Mouse (Mus musculus): Measurements from ENCODE around the gene Shb. TPM values are rescaled to one million over a fixed set of nuclear protein-coding genes. Genes with fewer than 3 reads are reported as not detected.
A peak's percentile ranks its signal among the peaks of the same experiment; 100 is the strongest.

Gene Shb
- polyA plus RNA-seq, 1 experiment, result 46.3 TPM

DNA sequence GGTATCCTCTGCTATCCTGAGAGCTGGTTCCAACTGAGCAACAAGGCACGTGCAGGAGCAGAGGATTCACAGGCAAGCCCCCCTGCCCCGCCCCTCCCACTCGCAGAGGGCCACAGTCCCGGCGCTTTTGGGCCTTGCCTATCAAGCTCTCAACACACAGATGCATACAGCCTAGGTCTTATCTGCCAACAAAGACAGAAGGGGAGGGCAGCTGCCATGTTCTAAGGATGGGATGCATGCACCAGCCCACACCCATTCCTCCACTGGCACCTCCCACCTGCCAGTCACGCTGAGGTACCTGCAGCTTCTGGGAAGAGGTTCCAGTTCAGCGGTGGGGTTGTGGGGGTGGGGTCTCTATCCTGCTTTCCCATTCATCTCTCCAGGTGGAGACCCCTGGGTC is 39.2 kb downstream of the Shb start:
- Histone ChIP-seq H3K4me3 (no peak overlapping the region), H3ac (ENCODE audit: control insufficient read depth, insufficient read length) (no peak overlapping the region), H3K79me2 (ENCODE audit: control insufficient read depth, insufficient read depth) (peaks cover 87% of the 10 kb centered on the region), H3K36me3 (ENCODE audit: control insufficient read depth, insufficient read depth) (no peaks in the 10 kb centered on the region), H3K4me2 (ENCODE audit: low read depth) (peak overlapping the region; percentile 39), H3K27me3 (ENCODE audit: control insufficient read depth, insufficient read depth, insufficient read length) (no peaks in the 10 kb centered on the region)
- no peak for TF ChIP-seq POLR2AphosphoS2 (IDR thresholded peaks at IDR 0.05; ENCODE audit: insufficient read length, low read depth)
- TF ChIP-seq TCF3 (IDR thresholded peaks at IDR 0.05; ENCODE audit: insufficient read length, low read depth), result no peak
- TF ChIP-seq MYOG (IDR thresholded peaks at IDR 0.05; ENCODE audit: control insufficient read depth in 1 of 3, insufficient read depth in 1 of 3, insufficient read length in 2 of 3, low read depth in 2 of 3), result peak in 1 of 3 experiments; percentile 21
- no peak for TF ChIP-seq E2F4 (IDR thresholded peaks at IDR 0.05; ENCODE audit: insufficient read depth)
- no peak for TF ChIP-seq SRF (IDR thresholded peaks at IDR 0.05; ENCODE audit: control insufficient read depth, insufficient read length, low read depth)
- peak in 1 of 3 experiments; percentile 32 for TF ChIP-seq MYOD1 (IDR thresholded peaks at IDR 0.05; ENCODE audit: control insufficient read depth in 1 of 3, insufficient read length in 2 of 3, low read depth in 2 of 3)
- TF ChIP-seq MAX (IDR thresholded peaks at IDR 0.05; ENCODE audit: low read depth), result no peak
- TF ChIP-seq USF1 (IDR thresholded peaks at IDR 0.05; ENCODE audit: low read depth), result no peak
- no peak for TF ChIP-seq TCF12 (IDR thresholded peaks at IDR 0.05; ENCODE audit: insufficient read depth, poor library complexity, severe bottlenecking)
- no peak for TF ChIP-seq POLR2A (IDR thresholded peaks at IDR 0.05; ENCODE audit: insufficient read length, low read depth)
- no peak for TF ChIP-seq REST (IDR thresholded peaks at IDR 0.05; ENCODE audit: insufficient read depth, insufficient read length)
- TF ChIP-seq CEBPB (IDR thresholded peaks at IDR 0.05; ENCODE audit: insufficient read depth, poor library complexity, severe bottlenecking), result no peak

DNA sequence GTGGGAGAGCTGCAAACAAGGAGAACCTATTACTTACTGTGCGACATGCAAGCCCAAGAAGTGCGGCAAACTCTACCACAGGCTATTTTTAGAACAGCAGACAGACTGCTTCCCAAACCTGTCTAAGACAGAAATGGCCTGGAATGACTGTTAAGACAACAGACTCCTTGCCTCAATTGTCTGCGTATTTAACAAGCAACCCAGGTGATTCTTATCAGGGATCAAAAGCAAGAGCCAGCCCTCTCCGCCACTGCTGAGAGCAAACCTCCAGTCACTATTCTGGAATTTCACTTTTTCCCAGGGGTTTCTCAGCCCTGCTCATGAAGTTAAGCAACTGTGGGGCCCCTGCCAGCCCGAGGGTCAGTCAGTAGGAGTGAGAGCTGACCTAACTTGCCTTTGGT is 39.6 kb downstream of the Shb start:
- Histone ChIP-seq H3K79me2 (ENCODE audit: control insufficient read depth, insufficient read depth) (peaks cover 82% of the 10 kb centered on the region), H3K4me2 (ENCODE audit: low read depth) (peak overlapping the region; percentile 39), H3ac (ENCODE audit: control insufficient read depth, insufficient read length) (no peak overlapping the region), H3K36me3 (ENCODE audit: control insufficient read depth, insufficient read depth) (no peaks in the 10 kb centered on the region), H3K4me3 (no peak overlapping the region), H3K27me3 (ENCODE audit: control insufficient read depth, insufficient read depth, insufficient read length) (no peaks in the 10 kb centered on the region)
- TF ChIP-seq REST (IDR thresholded peaks at IDR 0.05; ENCODE audit: insufficient read depth, insufficient read length), result no peak
- TF ChIP-seq TCF3 (IDR thresholded peaks at IDR 0.05; ENCODE audit: insufficient read length, low read depth), result no peak
- no peak for TF ChIP-seq CEBPB (IDR thresholded peaks at IDR 0.05; ENCODE audit: insufficient read depth, poor library complexity, severe bottlenecking)
- no peak for TF ChIP-seq TCF12 (IDR thresholded peaks at IDR 0.05; ENCODE audit: insufficient read depth, poor library complexity, severe bottlenecking)
- no peak for TF ChIP-seq POLR2A (IDR thresholded peaks at IDR 0.05; ENCODE audit: insufficient read length, low read depth)
- TF ChIP-seq MAX (IDR thresholded peaks at IDR 0.05; ENCODE audit: low read depth), result no peak
- no peak for TF ChIP-seq USF1 (IDR thresholded peaks at IDR 0.05; ENCODE audit: low read depth)
- no peak for TF ChIP-seq MYOD1 (IDR thresholded peaks at IDR 0.05; ENCODE audit: control insufficient read depth in 1 of 3, insufficient read length in 2 of 3, low read depth in 2 of 3)
- no peak for TF ChIP-seq POLR2AphosphoS2 (IDR thresholded peaks at IDR 0.05; ENCODE audit: insufficient read length, low read depth)

DNA sequence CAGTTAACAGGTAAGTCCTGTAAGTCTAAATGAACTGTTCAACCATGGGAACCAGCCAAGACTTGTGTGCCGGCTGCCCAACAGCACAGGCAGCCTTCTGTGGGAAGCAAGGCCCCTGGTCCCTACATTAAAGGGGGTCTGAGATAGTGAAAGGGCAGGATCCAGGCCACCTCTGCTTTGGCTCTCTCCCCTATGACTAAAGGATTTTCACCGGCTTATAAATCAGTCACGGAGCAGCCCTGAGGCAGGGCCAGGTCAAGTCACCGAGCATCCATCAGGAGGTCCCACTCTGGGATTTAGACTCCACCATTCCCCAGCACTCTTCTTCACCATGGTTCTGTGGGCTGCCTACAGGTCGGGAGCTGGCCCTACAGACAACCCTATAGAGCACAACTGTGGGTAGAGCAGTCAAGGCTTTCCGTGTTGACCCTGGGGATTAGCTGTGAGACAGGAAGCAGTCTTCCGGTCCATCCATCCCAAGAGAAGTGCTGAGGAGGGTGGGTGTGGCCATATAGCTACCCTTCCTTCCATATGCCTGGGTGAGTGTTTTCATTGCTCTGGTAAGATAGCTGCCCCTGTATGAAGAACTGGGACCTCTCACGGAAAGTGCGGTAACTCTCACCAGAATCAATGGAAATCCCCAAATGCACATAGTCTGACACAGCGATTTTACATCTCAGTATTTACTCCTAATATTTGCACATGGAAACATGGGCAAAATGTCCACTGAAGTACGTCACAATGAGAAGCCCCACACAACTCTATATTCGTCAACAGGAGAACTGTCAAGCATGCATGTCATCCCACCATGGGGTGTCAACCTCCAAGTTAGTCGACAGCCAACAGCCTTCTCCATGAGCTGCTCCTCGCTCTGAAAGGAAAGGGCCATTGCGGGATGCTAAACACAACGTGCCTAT is 40.3 kb downstream of the Shb start:
- Histone ChIP-seq H3K27me3 (ENCODE audit: control insufficient read depth, insufficient read depth, insufficient read length) (no peaks in the 10 kb centered on the region), H3K79me2 (ENCODE audit: control insufficient read depth, insufficient read depth) (peaks cover 76% of the 10 kb centered on the region), H3K4me3 (no peak overlapping the region), H3K4me2 (ENCODE audit: low read depth) (peak overlapping the region; percentile 39), H3K36me3 (ENCODE audit: control insufficient read depth, insufficient read depth) (no peaks in the 10 kb centered on the region), H3ac (ENCODE audit: control insufficient read depth, insufficient read length) (no peak overlapping the region)
- TF ChIP-seq REST (IDR thresholded peaks at IDR 0.05; ENCODE audit: insufficient read depth, insufficient read length) (no peak), POLR2AphosphoS2 (IDR thresholded peaks at IDR 0.05; ENCODE audit: insufficient read length, low read depth) (no peak), CEBPB (IDR thresholded peaks at IDR 0.05; ENCODE audit: insufficient read depth, poor library complexity, severe bottlenecking) (no peak), TCF3 (IDR thresholded peaks at IDR 0.05; ENCODE audit: insufficient read length, low read depth) (no peak), USF1 (IDR thresholded peaks at IDR 0.05; ENCODE audit: low read depth) (no peak), MYOG (IDR thresholded peaks at IDR 0.05; ENCODE audit: control insufficient read depth in 1 of 3, insufficient read depth in 1 of 3, insufficient read length in 2 of 3, low read depth in 2 of 3) (no peak), MYOD1 (IDR thresholded peaks at IDR 0.05; ENCODE audit: control insufficient read depth in 1 of 3, insufficient read length in 2 of 3, low read depth in 2 of 3) (no peak), POLR2A (IDR thresholded peaks at IDR 0.05; ENCODE audit: insufficient read length, low read depth) (no peak), SRF (IDR thresholded peaks at IDR 0.05; ENCODE audit: control insufficient read depth, insufficient read length, low read depth) (no peak), MAX (IDR thresholded peaks at IDR 0.05; ENCODE audit: low read depth) (no peak), TCF12 (IDR thresholded peaks at IDR 0.05; ENCODE audit: insufficient read depth, poor library complexity, severe bottlenecking) (no peak), E2F4 (IDR thresholded peaks at IDR 0.05; ENCODE audit: insufficient read depth) (no peak)

DNA sequence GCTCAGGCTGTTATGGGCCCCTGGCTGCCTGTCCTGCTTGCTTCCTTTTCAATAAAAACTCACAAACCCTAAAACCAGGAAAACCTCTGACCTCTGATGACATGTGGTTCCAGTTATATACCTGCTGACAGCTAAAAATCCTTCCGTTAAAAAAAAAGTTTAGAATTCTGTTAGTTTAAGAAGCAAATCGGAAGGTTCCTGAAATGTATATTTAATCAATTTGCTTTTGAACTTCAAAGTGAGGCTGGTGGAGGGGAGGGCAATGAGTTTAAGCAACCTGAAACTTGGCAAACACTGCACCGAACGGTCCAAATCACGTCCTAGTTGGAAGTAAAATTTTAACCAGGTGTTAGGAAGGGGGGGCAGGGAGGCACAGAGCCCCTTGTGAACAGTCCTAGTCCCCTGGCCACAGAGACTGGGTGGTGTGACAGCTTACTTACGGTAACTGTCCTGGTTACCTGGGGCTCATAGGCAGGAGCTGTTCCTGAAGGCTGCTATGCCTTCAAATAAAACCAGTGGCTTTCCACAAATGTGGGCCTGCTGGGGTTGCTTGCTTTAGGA is 41.1 kb downstream of the Shb start:
- H3K4me2 ChIP-seq (ENCODE audit: low read depth), result peak overlapping the region; percentile 86
- TF ChIP-seq MYOG (IDR thresholded peaks at IDR 0.05; ENCODE audit: control insufficient read depth in 1 of 3, insufficient read depth in 1 of 3, insufficient read length in 2 of 3, low read depth in 2 of 3), result no peak
- TF ChIP-seq E2F4 (IDR thresholded peaks at IDR 0.05; ENCODE audit: insufficient read depth), result no peak
- no peak for TF ChIP-seq SRF (IDR thresholded peaks at IDR 0.05; ENCODE audit: control insufficient read depth, insufficient read length, low read depth)
- TF ChIP-seq POLR2A (IDR thresholded peaks at IDR 0.05; ENCODE audit: insufficient read length, low read depth), result no peak
- TF ChIP-seq TCF3 (IDR thresholded peaks at IDR 0.05; ENCODE audit: insufficient read length, low read depth), result no peak
- no peak for TF ChIP-seq REST (IDR thresholded peaks at IDR 0.05; ENCODE audit: insufficient read depth, insufficient read length)
- no peak for TF ChIP-seq POLR2AphosphoS2 (IDR thresholded peaks at IDR 0.05; ENCODE audit: insufficient read length, low read depth)
- TF ChIP-seq CEBPB (IDR thresholded peaks at IDR 0.05; ENCODE audit: insufficient read depth, poor library complexity, severe bottlenecking), result no peak
- TF ChIP-seq USF1 (IDR thresholded peaks at IDR 0.05; ENCODE audit: low read depth), result no peak
- no peak for TF ChIP-seq MYOD1 (IDR thresholded peaks at IDR 0.05; ENCODE audit: control insufficient read depth in 1 of 3, insufficient read length in 2 of 3, low read depth in 2 of 3)
- TF ChIP-seq TCF12 (IDR thresholded peaks at IDR 0.05; ENCODE audit: insufficient read depth, poor library complexity, severe bottlenecking), result no peak
- H3K36me3 ChIP-seq (ENCODE audit: control insufficient read depth, insufficient read depth), result peaks cover 4% of the 10 kb centered on the region
- peaks cover 76% of the 10 kb centered on the region for H3K79me2 ChIP-seq (ENCODE audit: control insufficient read depth, insufficient read depth)
- no peak overlapping the region for H3ac ChIP-seq (ENCODE audit: control insufficient read depth, insufficient read length)
- H3K4me3 ChIP-seq, result no peak overlapping the region
- H3K27me3 ChIP-seq (ENCODE audit: control insufficient read depth, insufficient read depth, insufficient read length), result no peaks in the 10 kb centered on the region

Data from myocyte (in vitro differentiated cells).